Mouse (Mus musculus) cerebellum, adult 9-10 months (tissue): ENCODE measurements around the gene Sh3glb2.

Source experiments
- DNase-seq: peaks from one replicate; pipeline ENCODE4 v3.0.0; 2022

The Sh3glb2 gene

GRCm38 (mm10) chr2:30358533-30359531, at the start of gene Sh3glb2:
Sh3glb2 (minus strand) TSS chr2:30359337.
- peak; percentile 95 for DNase-seq

GRCm38 (mm10) chr2:30408452-30409100, 49.4 kb upstream of the Sh3glb2 start:
- peak; percentile 40 for DNase-seq

GRCm38 (mm10) chr2:30407778-30408177, 48.6 kb upstream of the Sh3glb2 start:
- no peak for DNase-seq

- DNase-seq: no peak
These were observed 48.1 kb upstream of the Sh3glb2 start for GRCm38 (mm10) chr2:30407221-30407620.

GRCm38 (mm10) chr2:30403870-30404269, 44.7 kb upstream of the Sh3glb2 start:
- DNase-seq: no peak

- no peak for DNase-seq
These were observed 43.7 kb upstream of the Sh3glb2 start for GRCm38 (mm10) chr2:30402843-30403242.

- peak; percentile 76 for DNase-seq
These were observed 43.3 kb upstream of the Sh3glb2 start for GRCm38 (mm10) chr2:30402351-30402826.

- no peak for DNase-seq
These were observed 42.4 kb upstream of the Sh3glb2 start for GRCm38 (mm10) chr2:30401581-30401980.

GRCm38 (mm10) chr2:30399191-30400171, 40.3 kb upstream of the Sh3glb2 start:
- peak; percentile 88 for DNase-seq

- DNase-seq: peak; percentile 35
These were observed 38.9 kb upstream of the Sh3glb2 start for GRCm38 (mm10) chr2:30397986-30398512.

GRCm38 (mm10) chr2:30396246-30396645, 37.1 kb upstream of the Sh3glb2 start:
- DNase-seq: peak; percentile 32

- DNase-seq: peak; percentile 48
These were observed 36.6 kb upstream of the Sh3glb2 start for GRCm38 (mm10) chr2:30395757-30396156.

GRCm38 (mm10) chr2:30393370-30393656, 34.2 kb upstream of the Sh3glb2 start:
- peak; percentile 61 for DNase-seq

GRCm38 (mm10) chr2:30392577-30393369, 33.6 kb upstream of the Sh3glb2 start:
- DNase-seq: peak; percentile 65

GRCm38 (mm10) chr2:30392114-30392576, 33.0 kb upstream of the Sh3glb2 start, which contains the start of gene Dolpp1:
Dolpp1 (plus strand) TSS chr2:30392254.
- peak; percentile 98 for DNase-seq

GRCm38 (mm10) chr2:30389000-30389399, 29.9 kb upstream of the Sh3glb2 start:
- DNase-seq: peak; percentile 36

- DNase-seq: no peak
These were observed 27.8 kb upstream of the Sh3glb2 start for GRCm38 (mm10) chr2:30386913-30387312.

GRCm38 (mm10) chr2:30385591-30385990, 26.5 kb upstream of the Sh3glb2 start:
- DNase-seq: no peak

- DNase-seq: no peak
These were observed 25.7 kb upstream of the Sh3glb2 start for GRCm38 (mm10) chr2:30384814-30385213.

- DNase-seq: no peak
These were observed 22.2 kb upstream of the Sh3glb2 start for GRCm38 (mm10) chr2:30381377-30381725.
